Comparison of ENCODE assay signal across 1 mouse cellular context in the genomic region with DNA sequence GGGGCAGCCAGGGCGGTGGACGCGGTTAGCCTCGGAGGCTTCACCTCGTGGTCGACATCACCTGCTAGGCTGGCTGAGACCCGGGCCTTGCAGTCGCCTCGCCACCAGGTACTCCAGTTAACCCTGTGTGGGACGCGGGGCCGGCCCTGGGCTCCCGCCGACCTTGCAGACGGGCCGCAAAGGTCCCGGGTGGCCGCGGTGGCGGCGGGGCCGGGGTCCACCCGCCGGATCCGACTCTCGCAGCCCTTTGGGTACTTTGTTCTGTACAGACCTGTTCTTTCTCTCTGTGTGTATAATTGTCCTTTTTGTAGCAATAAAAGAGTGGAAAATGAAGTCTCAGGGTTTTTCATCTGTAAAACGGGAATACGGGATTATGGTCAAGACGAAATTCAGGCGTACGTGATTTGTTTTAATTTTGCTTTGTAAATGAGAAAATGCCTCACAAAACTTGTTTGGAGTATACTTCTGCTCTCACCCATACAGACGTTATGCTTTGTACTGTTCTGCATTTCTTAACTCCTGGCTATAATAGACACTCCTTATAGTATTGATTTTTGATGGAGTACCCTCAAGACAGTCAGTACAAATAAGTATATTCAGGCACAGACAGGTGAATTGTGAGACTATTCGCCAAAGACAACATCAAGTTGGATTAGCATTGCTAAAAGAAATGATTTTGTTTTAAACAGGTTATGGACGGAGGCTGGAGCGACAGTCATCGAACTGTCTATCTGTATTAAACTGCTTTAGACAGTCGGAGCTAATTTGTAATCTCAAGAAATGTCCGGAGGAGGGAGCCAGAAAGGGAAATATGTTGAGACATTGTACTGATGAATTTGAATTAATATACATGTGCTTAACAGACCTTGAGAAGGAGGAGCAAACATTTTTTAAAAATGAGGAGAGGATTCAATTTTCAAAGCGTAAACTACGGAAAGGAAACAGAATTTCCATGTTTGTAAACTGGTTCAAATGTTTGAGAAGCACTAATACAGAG.
A peak's percentile ranks its signal among the peaks of the same experiment; 100 is the strongest.
TF ChIP-seq lines count a peak whose summit lies in the region.

No protein-coding gene starts in this region.

TF ChIP-seq in CH12.LX, 34 proteins besides CTCF, POLR2A, EP300 and RAD21 (continued from another document):
- TF ChIP-seq ZC3H11A (IDR thresholded peaks at IDR 0.05; ENCODE audit: low read depth, low read length) (no peak), UBTF (IDR thresholded peaks at IDR 0.05; ENCODE audit: low read depth, low read length) (0 out of 2 replicates have a peak, but pooled peaks have one; percentile 4), TBP (conservative IDR thresholded peaks at IDR 0.05; ENCODE audit: low read depth, low read length) (no peak), SMC3 (IDR thresholded peaks at IDR 0.05; ENCODE audit: low read depth, low read length) (peak; percentile 4; the same call in 1 of the 2 replicates), USF2 (conservative IDR thresholded peaks at IDR 0.05; ENCODE audit: low read depth, low read length) (no peak), NRF1 (IDR thresholded peaks at IDR 0.05; ENCODE audit: low read depth, low read length) (no peak), ELF1 (IDR thresholded peaks at IDR 0.05; ENCODE audit: low read depth, low read length) (no peak)
